Mouse (Mus musculus): ENCODE measurements around the gene Lnx1. TPM values are rescaled to one million over a fixed set of nuclear protein-coding genes. Genes with fewer than 3 reads are reported as not detected.

Lnx1 gene
- total RNA-seq (2021): 10 to 100 TPM; 13.6 to 14.7 TPM
- long read RNA-seq, transcript Lnx1-205 (10 exons, 2,259 nt): major isoform, 7 of 22 reads
- long read RNA-seq, partial matches to known transcripts: 4 of 22 reads
- long read RNA-seq, other reads (novel, unspliced or antisense): 11 of 22 reads

DNA sequence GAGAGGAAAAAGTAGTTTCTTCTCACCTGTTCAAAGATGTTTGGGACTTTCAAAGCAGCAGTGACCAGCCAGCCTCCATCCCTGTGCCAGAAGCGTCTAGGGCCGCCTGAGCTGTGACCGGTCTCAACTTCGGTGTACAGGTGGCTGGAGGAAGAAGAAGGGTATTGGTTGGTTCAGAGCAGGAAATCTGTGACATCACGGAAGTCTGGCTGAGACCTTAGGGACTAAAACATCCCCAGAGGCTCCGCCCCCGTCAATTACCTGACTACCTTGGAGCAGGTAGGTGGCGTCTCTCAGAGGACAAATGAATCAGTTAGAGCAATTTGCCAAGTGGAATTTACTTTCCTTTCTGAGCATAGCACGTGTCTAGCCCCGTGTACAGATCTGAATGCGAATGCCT is at the start of gene Lnx1:
Gene Lnx1 (minus strand): TSS at position 147 of the 400 bp plus-strand sequence.
- DNase-seq (ENCODE audit: low spot score in 2 of 2): no peak

DNA sequence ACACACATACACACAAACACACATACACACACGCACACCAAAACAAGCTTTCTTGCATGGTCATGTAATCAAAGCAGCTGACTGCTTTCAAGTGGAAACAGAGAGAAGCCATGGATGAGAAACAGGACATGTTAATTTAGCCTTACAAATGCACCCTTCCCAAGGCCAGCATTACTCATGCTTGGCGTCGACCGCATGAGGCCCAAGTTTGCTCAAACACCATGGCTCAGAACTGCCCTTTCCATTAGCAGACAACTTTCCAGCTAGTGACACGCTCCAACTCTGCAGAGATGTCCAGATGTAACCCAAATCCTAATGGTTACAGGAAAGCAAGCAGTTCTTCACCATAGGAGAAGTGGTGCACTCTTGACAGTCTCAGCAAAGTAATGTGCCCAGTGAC is 47.8 kb upstream of the Lnx1 start:
- no peak for DNase-seq (ENCODE audit: low spot score in 2 of 2)

DNA sequence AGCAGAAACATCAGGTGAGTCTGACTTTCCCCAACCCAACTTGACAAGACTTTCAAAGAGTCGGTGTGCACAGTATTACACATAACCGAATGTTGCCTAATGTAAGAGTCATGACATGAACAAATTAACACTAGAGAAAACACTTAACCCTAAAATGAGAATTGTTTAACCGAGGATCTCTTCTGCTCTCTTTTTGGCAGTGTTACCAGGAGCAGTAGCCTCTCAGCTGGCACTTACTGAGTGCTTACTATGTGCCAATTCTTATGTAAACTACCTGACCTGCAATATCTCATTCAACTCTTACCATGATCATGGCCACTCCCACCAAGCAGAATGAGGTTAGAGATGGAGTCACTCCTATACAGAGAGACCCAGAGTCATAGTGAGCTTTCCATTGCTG is 44.8 kb upstream of the Lnx1 start:
- DNase-seq (ENCODE audit: low spot score in 2 of 2): no peak

DNA sequence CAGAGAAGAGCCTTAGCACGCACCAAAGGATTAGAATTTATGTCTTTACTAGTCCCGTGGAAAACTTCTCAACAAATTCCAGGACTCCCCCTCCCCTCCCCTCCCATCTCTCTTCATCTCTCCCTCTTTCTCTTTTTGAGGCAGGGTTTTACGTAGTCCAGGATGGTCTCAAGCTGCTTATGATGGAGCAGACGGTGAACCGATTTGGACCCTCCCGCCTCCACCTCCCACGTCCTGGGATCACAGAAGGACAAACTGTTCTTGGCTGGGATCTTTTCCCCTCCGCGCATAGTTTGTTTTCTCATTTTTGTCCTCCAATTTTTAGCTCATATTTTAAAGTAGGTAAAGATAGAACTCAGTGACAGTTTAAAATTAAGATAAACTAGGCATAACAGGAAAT is 38.2 kb upstream of the Lnx1 start:
- no peak for DNase-seq (ENCODE audit: low spot score in 2 of 2)

DNA sequence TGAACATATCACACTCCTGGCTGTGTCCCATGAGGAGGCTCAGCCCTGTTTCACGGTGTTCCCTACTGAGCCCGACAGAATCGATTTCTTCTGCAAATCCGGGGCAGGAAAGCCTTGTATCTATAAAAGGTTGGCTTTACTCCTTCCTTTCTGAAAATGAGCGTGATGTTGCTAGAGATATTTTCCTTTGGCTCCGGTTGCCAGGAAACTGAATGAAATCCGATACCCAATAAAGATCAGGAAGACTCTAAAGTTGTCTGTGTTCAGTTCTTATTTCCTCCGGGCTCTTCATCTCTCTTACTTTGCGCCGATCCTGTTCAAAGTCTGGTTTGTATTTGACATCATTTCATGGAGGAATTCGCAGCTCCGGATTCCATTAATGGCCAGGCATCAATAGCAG is 36.7 kb upstream of the Lnx1 start:
- peak in 1 of 2 experiments; percentile 20 for DNase-seq (ENCODE audit: low spot score in 2 of 2)

DNA sequence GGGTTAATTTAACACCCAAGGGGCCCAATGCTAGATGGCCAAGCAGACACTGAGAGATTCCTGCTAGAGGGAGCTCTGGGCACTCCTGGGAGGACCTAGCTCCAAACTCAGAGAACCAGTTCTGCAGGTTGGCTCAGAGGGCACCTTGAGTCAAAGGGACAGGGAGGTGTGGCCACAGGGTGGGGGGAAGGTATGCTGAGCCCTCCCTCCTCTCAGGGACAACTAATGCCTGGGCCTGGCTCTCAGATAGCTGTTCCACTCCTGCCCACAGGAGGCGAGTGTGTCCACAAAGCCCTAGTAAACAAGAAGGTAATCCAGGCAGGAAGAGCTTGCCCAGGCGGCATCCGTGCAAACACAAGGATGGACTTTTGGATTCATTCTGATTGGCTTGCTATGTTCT is 35.6 kb upstream of the Lnx1 start:
- no peak for DNase-seq (ENCODE audit: low spot score in 2 of 2)

DNA sequence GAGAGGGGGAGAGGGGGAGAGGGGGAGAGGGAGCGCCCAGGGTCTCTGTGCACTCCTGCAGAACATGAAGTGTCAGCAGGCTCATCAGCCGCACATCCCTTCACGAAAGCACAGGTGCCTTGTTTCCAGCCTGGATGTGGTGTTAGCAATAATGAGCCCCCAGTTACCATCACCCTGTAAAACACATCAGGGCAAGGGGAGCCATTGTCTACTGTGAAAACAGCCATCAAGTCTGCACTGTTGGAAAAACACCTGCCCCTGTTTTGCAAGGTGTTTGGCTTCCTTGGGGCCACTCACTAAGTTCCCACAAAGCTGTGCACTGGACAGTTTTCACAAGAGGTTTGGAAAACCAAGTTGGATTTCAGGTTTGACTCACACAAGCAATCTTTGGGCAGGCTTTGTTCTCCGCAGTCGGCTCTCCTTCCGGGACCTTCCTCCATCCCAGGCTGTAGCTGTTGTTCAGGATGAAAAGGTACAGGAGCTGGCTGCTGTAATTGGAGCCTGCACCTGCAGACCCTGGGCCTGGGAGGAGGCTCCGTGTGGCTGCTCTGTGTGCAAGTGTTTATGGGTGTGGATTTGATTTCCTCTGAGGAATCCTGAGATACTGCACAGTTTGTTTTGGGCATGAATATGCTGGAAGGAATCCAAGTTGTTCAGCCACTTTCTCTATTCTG is 31.3 kb upstream of the Lnx1 start:
- DNase-seq (ENCODE audit: low spot score in 2 of 2): no peak

DNA sequence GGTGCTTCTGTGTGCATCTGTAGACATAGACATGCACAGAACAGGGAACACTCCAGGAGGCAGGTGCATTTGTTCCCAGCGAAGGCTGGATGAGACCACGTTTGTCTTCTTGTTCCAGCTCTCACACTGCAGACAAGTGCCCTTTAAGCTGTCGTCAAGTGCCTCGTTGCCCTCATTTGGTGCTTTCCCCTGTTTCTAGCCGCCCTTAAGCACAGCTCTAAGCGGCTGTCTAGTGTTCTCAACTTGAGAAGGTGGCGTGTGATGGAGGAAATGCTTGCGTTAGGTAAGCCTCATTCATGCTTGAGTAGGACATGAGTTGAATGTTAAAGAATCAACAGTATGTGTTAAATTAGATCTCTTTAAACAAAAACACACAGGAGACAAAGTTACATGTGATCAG is 29.9 kb upstream of the Lnx1 start:
- DNase-seq (ENCODE audit: low spot score in 2 of 2): no peak

DNA sequence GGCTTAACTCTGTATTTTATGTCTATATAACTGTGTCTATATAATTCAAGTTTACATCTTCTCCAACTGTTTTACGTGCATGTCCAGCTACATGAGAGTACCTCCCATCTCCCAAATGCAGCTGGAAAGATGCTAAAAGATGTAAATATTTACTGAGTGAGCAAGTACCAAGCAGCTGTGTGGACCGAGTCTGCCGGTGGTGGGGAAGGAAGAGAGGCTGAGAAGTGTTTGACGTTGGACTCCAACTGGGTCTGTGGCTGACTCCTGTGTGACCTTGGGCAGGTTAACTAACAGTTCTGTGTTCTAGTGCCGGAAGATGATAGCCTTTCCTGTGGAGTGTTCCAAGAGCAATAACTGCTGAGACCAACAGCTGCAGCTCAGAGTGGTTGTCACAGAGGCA is 27.9 kb upstream of the Lnx1 start:
- DNase-seq (ENCODE audit: low spot score in 2 of 2): no peak

DNA sequence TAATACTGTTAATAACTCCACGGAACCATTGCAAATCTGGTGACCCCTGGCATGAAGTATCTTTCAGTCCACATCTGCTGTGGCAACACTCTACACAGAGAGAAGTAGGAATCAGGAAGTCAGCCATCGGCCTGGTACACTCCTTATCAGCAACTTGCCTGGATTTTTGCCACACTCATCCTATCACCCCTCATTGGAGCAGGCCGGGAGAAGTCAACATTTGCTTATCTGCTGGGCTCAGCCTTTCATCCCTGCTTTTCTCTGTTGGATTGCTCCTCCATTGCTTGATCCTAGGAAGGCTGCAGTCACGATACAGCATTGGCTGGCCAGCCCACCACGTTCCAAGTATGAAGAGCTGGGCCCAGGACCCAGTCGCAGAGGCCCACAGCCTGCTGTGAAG is 26.9 kb upstream of the Lnx1 start:
- DNase-seq (ENCODE audit: low spot score in 2 of 2): no peak

DNA sequence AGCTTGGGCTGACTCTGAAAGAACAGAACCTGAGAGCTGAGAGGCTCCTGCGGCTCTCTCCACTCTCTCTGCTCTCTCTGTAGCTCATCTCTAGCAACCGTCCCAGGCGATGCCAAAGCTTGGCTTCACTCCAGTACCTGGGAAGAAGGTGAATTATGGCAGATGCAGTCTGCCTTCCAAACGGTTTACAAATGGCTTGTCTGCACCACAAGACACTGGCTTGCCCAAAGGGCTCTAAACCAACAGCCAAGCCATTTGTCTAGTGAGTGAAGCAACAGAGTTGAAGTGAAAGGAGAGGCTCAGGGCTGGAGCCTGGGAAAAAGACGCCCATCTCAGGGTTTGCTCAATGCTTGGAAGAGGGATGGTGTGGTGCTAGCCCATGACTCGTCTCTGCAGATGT is 25.5 kb upstream of the Lnx1 start:
- DNase-seq (ENCODE audit: low spot score in 2 of 2): no peak

DNA sequence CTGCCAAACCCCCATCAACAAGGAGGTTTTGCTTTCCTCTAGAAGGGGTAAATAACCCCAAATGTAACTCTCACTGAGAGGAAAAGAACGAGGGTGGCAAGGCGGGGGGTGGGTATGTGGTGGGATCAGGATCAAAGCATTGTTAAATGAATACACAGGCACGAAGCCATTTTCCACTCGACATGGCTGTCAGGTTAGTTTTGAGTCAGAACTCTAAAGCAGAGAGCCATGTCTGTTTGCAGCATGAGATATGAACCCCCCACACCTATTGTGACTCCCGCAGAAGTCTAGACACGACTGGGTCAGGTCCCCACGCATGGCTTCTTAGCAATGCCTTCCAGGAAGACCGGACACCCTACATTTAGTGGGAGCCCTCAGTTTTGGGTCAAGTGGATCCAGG is 24.6 kb upstream of the Lnx1 start:
- DNase-seq (ENCODE audit: low spot score in 2 of 2): no peak

DNA sequence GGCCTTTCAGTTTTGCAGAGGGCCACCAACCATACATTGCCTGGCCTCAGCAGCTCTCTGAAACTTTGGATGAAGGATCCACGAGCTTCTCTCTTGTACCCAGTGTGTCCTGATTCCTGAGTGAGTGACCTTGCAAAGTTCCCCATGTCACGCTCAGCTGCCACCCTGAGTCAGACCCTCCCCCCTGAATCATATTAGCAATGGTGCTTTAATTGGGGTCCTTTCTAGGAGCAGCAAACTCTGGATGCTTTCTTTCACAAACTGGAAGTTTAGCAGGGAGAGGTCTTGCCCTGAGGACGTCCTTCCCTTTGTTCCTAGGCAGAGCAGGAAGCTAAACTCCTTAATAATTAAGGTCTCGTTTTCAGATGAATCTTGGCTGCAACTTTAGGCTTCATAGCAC is 22.8 kb upstream of the Lnx1 start:
- DNase-seq (ENCODE audit: low spot score in 2 of 2): no peak

DNA sequence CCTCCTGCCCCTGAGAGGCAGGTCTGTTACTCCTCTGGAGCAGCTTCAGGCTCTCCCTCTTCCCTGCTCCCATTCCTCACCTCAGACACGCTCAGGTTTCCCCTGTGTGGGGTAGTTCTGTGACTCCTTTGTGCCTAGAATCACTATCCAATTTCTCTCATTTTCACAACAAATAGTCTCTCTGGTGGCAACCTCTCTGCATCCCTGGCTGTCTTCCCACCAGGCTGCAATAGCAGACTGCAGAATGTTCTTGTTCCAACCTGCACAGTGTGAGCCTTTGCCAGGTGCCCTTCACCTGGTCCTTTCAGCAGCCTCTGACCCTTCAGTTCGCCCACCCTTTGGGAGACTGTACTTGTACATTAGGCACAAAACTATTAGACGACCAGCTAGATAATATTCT is 19.1 kb upstream of the Lnx1 start:
- no peak for DNase-seq (ENCODE audit: low spot score in 2 of 2)

DNA sequence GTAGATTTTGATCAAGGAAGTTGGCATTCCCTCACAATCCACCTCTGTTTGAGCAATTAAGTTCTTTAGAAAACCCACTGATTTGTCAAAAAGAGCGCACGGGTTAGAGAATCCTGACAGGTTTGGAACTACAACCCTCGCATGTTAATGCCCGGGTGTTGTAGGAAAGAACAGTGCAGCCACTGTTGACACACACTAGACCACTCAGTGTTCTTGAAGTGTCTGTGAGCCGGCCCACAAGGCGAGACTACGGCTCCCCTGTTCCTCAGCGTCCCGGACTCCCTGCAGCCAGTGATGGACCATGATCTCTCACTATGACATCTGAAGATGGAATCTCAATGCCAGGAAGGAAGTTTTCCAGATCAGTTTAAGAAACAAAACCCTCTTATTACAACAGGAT is 17.9 kb upstream of the Lnx1 start:
- DNase-seq (ENCODE audit: low spot score in 2 of 2): no peak

DNA sequence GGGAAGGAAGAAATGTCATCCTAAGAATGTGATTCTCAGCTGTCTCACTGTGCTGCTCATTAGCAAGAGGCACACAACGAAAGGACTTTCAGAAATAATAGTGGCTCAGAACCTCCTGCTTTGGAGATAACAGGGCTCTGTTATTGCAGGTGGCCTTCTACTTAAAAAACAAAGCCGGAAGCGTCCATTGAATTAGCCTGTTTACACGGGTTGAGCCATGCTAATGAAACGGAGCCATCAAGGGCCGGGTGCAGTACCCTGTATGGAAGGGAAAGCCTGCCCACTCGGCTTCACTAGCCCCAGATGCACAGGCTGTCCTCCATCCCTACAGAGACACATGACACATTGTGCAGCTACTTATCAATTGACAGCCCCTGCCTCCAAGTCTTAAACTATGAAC is 13.5 kb upstream of the Lnx1 start:
- DNase-seq (ENCODE audit: low spot score in 2 of 2): no peak

DNA sequence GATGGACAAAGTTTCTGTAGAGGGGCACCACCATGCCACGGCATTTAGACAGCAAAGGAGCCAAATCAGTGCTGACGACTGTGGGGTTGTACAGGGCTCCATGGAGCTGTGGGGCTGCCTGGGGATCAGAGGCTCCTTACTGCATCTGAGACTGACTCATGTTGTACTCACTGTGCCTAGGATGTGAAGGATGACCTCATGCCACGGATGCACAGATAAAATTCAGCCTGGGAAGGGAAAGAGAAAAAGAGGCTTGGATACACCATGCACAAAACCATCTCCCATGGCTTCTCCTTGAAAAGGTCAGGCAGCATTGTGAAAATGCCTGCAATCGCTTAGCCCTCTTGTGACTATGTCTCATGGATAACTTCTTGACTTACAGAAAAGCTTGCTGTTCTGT is 10.1 kb upstream of the Lnx1 start:
- no peak for DNase-seq (ENCODE audit: low spot score in 2 of 2)

DNA sequence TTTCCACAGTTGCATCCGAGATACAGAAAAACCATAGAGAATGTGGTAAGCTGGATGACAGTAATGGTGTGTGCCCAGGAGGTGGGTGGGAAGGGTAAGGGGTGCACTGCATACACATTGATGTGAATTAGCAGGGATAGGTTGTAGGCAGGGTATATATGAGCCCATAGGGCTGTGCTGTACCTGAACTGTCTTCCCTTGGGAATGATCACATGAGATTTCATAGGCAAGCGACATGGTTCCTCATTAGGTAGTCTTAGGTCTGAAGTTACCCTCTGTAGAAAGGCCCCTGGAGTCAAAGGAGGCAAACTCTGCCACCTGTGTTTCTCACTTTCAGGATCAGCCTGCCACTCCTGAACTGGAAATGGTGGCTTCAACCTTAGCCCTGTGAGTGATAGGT is 9.3 kb upstream of the Lnx1 start:
- no peak for DNase-seq (ENCODE audit: low spot score in 2 of 2)

DNA sequence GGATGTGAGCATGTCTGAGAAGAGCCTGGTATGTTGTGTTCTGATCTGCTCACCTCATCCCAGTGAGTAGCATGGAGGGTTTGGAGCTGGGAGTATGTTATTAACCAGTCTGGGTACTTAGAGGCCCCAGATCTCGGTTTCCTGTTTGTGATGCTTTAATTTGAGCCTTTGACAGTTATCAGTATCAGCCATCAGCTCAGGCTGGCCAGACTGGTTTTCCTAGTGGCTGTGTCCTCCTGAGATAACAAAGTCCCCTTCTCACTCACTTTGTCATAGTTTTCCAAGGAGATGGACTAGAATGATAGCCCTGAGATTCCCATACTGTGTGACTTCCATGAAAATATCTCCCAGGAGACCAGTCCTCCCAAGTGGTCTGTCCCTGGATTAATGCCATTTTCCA is 8.3 kb upstream of the Lnx1 start:
- DNase-seq (ENCODE audit: low spot score in 2 of 2): no peak

DNA sequence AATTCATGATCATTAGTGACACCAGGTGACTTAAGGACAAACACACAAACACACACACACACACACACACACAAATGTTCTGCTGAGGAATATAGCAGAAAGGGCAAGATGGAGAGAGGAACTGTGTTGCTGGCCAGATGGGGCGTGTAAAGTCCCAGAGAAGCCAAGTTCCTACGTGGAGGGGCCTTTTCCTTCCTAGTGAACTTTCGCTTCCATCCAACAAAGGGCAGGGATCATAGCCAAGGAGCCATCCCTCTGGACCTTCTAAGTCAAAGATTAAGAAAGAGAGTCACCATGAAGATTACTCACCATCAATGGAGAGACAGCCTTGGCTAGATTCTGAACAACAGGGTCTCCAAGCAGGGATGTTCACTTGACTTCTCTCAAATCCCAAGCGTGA is 7.5 kb upstream of the Lnx1 start:
- no peak for DNase-seq (ENCODE audit: low spot score in 2 of 2)

DNA sequence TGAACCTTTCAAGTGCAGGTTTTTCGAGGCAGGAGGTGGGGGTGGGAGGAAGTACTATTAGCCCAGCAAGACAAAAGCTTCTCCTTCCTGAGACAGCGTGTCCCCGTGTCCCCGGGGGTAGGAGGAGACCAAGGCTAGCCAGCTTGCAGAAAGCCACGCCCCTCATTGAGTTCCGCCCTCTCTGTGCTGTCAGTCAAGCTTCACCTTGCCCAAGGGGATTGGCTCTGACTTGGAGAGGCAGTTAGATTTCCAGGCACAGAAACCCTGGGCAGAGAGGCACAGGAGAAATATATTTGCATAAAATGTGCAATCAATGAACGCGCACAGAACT is 1.7 kb upstream of the Lnx1 start:
- DNase-seq (ENCODE audit: low spot score in 2 of 2): peak; percentile 4 to 13

DNA sequence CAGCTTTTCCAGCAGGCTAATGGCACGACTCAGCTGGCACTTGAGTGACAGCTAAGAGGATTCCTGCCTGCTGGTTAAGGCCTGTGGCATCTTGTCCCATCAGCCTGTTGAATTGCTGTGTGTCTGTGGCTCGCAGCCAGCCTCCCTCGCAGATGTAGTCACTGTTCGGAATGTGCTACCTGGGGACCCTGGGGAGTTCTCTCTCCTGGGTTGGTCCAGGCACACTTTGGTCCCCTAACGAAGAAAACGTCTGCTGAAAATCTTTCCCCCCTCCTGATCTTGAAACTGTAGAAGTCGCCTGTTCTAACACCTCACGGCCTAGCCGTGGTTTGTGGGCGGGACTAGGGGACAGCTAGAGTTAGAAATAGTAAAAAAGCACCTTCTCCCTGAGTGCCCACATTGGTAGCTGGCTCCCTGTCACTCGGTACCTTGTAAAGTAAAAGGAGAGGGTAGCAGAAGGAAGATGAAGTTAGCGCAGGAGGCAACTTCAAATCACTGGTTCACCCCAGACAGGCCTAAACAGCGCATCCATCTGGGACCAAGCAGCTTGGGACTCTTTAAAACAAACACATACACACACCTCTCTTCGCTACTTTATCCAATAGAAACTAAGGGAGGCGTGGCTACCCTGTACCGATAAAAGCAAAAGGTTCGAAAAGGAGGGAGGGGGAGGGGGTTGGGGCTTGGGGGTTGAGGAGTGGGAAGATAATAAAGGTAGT is 1.2 kb upstream of the Lnx1 start:
- no peak for DNase-seq (ENCODE audit: low spot score in 2 of 2)

DNA sequence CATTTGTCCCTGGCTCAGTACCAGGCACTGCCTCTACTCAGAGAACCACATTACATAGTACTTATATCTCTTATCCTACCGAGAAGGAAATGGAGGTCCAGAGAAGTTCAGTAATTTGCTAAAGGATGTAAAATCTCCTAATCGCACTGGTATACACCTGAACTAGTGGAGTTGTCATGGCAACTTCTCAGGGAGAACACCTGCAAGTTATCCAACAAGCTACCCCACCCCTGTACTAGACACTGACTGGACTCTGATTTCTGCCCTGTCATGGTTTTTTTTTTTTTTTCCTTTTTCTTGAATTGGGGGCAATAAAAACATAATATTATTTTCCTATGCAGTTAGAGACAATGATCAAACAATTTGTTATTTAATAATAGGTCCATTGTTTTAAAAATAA is 1.8 kb downstream of the Lnx1 start:
- DNase-seq (ENCODE audit: low spot score in 2 of 2): no peak

Measured in layer of hippocampus, adult 18-20 months (tissue).